In genomic region chr2:153242156-153242555, GRCm38 (mm10) we compare ENCODE assay signal across 9 mouse cellular contexts. TPM values are rescaled to one million over a fixed set of nuclear protein-coding genes. Genes with fewer than 3 reads are reported as not detected.
DNase-seq lines count a peak whose midpoint lies in the region; ATAC-seq and TF ChIP-seq lines count a peak whose summit lies in the region.
"Had no signal": no experiment of that assay in that cellular context is flagged by ENCODE, and none has a peak within 500 bp of the region (broad histone marks: within the 10 kb centered on the region; RNA-seq: fewer than 3 reads in every experiment).

No protein-coding gene starts in this region.

- intact Hi-C loops in heart, postnatal 25 days (cut with DNase I) = loop anchor here (2.0 to 5.0 kb wide), 2 partner anchors 80 to 103 kb away; partner anchors contain the start of genes Asxl1 and Tm9sf4
- intact Hi-C loops in left cerebral cortex, postnatal 10 days (cut with DNase I) = no loop called here

- 60% methylated on average over 6 of the region's 6 CpGs for WGBS in heart, embryonic 12.5 days
- WGBS in forebrain, embryonic 16.5 days = 62% methylated on average over 6 of the region's 6 CpGs
- WGBS in midbrain, embryonic 10.5 days = 71% methylated on average over 6 of the region's 6 CpGs

- H3K4me3 ChIP-seq in heart, embryonic 12.5 days = peak overlapping the region; percentile 65
- H3K4me3 ChIP-seq in G1E (ENCODE audit: low read depth, low read length) = peak overlapping the region; percentile 88
- peak overlapping the region; percentile 72 for H3K4me3 ChIP-seq in forebrain, embryonic 16.5 days (replicated peaks; ENCODE audit: low read length)
- peak overlapping the region; percentile 99 for H3K4me3 ChIP-seq in midbrain, embryonic 10.5 days

- peak overlapping the region; percentile 90 for H3K4me2 ChIP-seq in heart, embryonic 12.5 days
- H3K4me2 ChIP-seq in forebrain, embryonic 16.5 days (ENCODE audit: low read length) = peak overlapping the region; percentile 68

- no peak for TF ChIP-seq CTCF in G1E (IDR thresholded peaks at IDR 0.05; ENCODE audit: low read depth, low read length)

- ATAC-seq in heart, embryonic 12.5 days (ENCODE audit: insufficient number of reproducible peaks, low FRiP score) = no peak
- no peak for ATAC-seq in G1E (ENCODE audit: extremely low read depth, insufficient number of reproducible peaks, low FRiP score, poor library complexity, severe bottlenecking)
- ATAC-seq in forebrain, embryonic 16.5 days = no peak

- peak overlapping the region; percentile 89 for H3K9ac ChIP-seq in heart, embryonic 12.5 days
- H3K9ac ChIP-seq in forebrain, embryonic 16.5 days (replicated peaks; ENCODE audit: low read depth, low read length) = peak overlapping the region; percentile 98

- no peak for DNase-seq in heart, postnatal 25 days (ENCODE audit: low spot score)
- DNase-seq in G1E (ENCODE audit: low spot score) = no peak
- DNase-seq in midbrain, embryonic 10.5 days (ENCODE audit: low spot score) = no peak
- no peak for DNase-seq in thymus, postnatal 10 days (ENCODE audit: low spot score in 2 of 2)
- DNase-seq in cerebellum, adult 9-10 months = no peak
- no peak for DNase-seq in left cerebral cortex, postnatal 10 days (ENCODE audit: extremely low spot score in 1 of 2, low spot score in 2 of 2)
- DNase-seq: right cerebral cortex, postnatal 25 days had no signal

- H3K36me3 ChIP-seq in heart, embryonic 12.5 days = peaks cover 27% of the 10 kb centered on the region; the same call in 1 of the 2 replicates
- H3K36me3 ChIP-seq in G1E (replicated peaks) = peaks cover 53% of the 10 kb centered on the region
- H3K36me3 ChIP-seq in forebrain, embryonic 16.5 days (ENCODE audit: control insufficient read depth, insufficient read depth) = 0 out of 2 replicates have a peak, but pooled peaks cover 4% of the 10 kb centered on the region
- peaks cover 50% of the 10 kb centered on the region for H3K36me3 ChIP-seq in midbrain, embryonic 10.5 days

- H3K9me3 ChIP-seq in heart, embryonic 12.5 days (replicated peaks) = no peaks in the 10 kb centered on the region
- no peaks in the 10 kb centered on the region for H3K9me3 ChIP-seq in G1E (replicated peaks)
- no peaks in the 10 kb centered on the region for H3K9me3 ChIP-seq in forebrain, embryonic 16.5 days (ENCODE audit: control insufficient read depth, low read length)
- H3K9me3 ChIP-seq in midbrain, embryonic 10.5 days (replicated peaks) = no peaks in the 10 kb centered on the region

- no peaks in the 10 kb centered on the region for H3K27me3 ChIP-seq in heart, embryonic 12.5 days (replicated peaks)
- H3K27me3 ChIP-seq in G1E (ENCODE audit: insufficient read depth, low read length) = no peaks in the 10 kb centered on the region
- H3K27me3 ChIP-seq in forebrain, embryonic 16.5 days (replicated peaks; ENCODE audit: control insufficient read depth, insufficient read depth, low read length) = no peaks in the 10 kb centered on the region
- H3K27me3 ChIP-seq in midbrain, embryonic 10.5 days (ENCODE audit: low read depth, poor library complexity, severe bottlenecking) = no peaks in the 10 kb centered on the region

- H3K27ac ChIP-seq in heart, embryonic 12.5 days (ENCODE audit: poor library complexity, severe bottlenecking) = no peak overlapping the region
- no peak overlapping the region for H3K27ac ChIP-seq in forebrain, embryonic 16.5 days (ENCODE audit: low read length)
- H3K27ac ChIP-seq in midbrain, embryonic 10.5 days (replicated peaks) = peak overlapping the region; percentile 99

- peaks cover 37% of the 10 kb centered on the region for H3K4me1 ChIP-seq in heart, embryonic 12.5 days (replicated peaks)
- H3K4me1 ChIP-seq in G1E (ENCODE audit: insufficient read depth, low read depth, low read length) = peaks cover 57% of the 10 kb centered on the region
- H3K4me1 ChIP-seq in forebrain, embryonic 16.5 days (replicated peaks; ENCODE audit: control insufficient read depth, insufficient read depth, low read length) = peaks cover 27% of the 10 kb centered on the region
- peaks cover 46% of the 10 kb centered on the region for H3K4me1 ChIP-seq in midbrain, embryonic 10.5 days

RNA-seq across cellular contexts. Expression of gene Pofut1, which starts 0.8 kb away (rescaled TPM):
- polyA plus RNA-seq in heart, embryonic 12.5 days (2016; fragmentation: Nextera tagmentation; extraction: Ambion mirVana) = 3.7 and 4.5 TPM in 2 replicates
- total RNA-seq in heart, postnatal 25 days (2021) = 10 to 100 TPM; 13.6 to 13.7 TPM
- total RNA-seq in G1E (2014; fragmentation: Nextera tagmentation) (26.5 and 33.7 TPM in 2 replicates), G1E (2017) (29.5 and 30.0 TPM in 2 replicates)
- polyA plus RNA-seq in G1E (2012) = 11.2 and 12.8 TPM in 2 replicates
- 4.1 and 6.3 TPM in 2 replicates for polyA plus RNA-seq in forebrain, embryonic 16.5 days (2015; fragmentation: Nextera tagmentation; extraction: Ambion mirVana)
- polyA plus RNA-seq in midbrain, embryonic 10.5 days (2016; fragmentation: Nextera tagmentation; extraction: Ambion mirVana) = 5.9 and 6.3 TPM in 2 replicates
- 10 to 100 TPM; 17.5 to 20.5 TPM for total RNA-seq in left cerebral cortex, postnatal 10 days (2021)

RNA-seq across cellular contexts. Expression of gene Plagl2, which starts 0.9 kb away (rescaled TPM):
- polyA plus RNA-seq in heart, embryonic 12.5 days (2016; fragmentation: Nextera tagmentation; extraction: Ambion mirVana) = 20.2 and 22.1 TPM in 2 replicates
- total RNA-seq in heart, postnatal 25 days (2021) = 1 to 10 TPM; 4.6 to 4.8 TPM
- total RNA-seq in G1E (2014; fragmentation: Nextera tagmentation) = 106 and 108 TPM in 2 replicates
- 11.0 and 12.5 TPM in 2 replicates for total RNA-seq in G1E (2017)
- 27.5 and 35.9 TPM in 2 replicates for polyA plus RNA-seq in G1E (2012)
- polyA plus RNA-seq in forebrain, embryonic 16.5 days (2015; fragmentation: Nextera tagmentation; extraction: Ambion mirVana) = 6.4 and 6.9 TPM in 2 replicates
- polyA plus RNA-seq in midbrain, embryonic 10.5 days (2016; fragmentation: Nextera tagmentation; extraction: Ambion mirVana) = 29.1 and 29.4 TPM in 2 replicates
- total RNA-seq in left cerebral cortex, postnatal 10 days (2021) = 1 to 10 TPM; 4.6 to 5.2 TPM

RNA-seq across cellular contexts. Expression of gene Tspyl3, which starts 16.9 kb away (rescaled TPM):
- 7.0 TPM in 2 replicates for polyA plus RNA-seq in heart, embryonic 12.5 days (2016; fragmentation: Nextera tagmentation; extraction: Ambion mirVana)
- total RNA-seq in heart, postnatal 25 days (2021) = 1 to 10 TPM; 1.4 to 1.5 TPM
- 1.1 TPM in 1 of 2 replicates, not detected in the other for total RNA-seq in G1E (2014; fragmentation: Nextera tagmentation)
- total RNA-seq in G1E (2017) = 0.23 and 0.27 TPM in 2 replicates
- polyA plus RNA-seq in G1E (2012) = 0.27 and 0.32 TPM in 2 replicates
- 35.0 and 40.0 TPM in 2 replicates for polyA plus RNA-seq in forebrain, embryonic 16.5 days (2015; fragmentation: Nextera tagmentation; extraction: Ambion mirVana)
- polyA plus RNA-seq in midbrain, embryonic 10.5 days (2016; fragmentation: Nextera tagmentation; extraction: Ambion mirVana) = 7.3 and 8.1 TPM in 2 replicates
- 10 to 100 TPM; 35.2 to 36.7 TPM for total RNA-seq in left cerebral cortex, postnatal 10 days (2021)

RNA-seq across cellular contexts. Expression of gene Kif3b, which starts 49.1 kb away (rescaled TPM):
- 5.0 and 5.5 TPM in 2 replicates for polyA plus RNA-seq in heart, embryonic 12.5 days (2016; fragmentation: Nextera tagmentation; extraction: Ambion mirVana)
- 1 to 10 TPM; 7.8 to 8.4 TPM for total RNA-seq in heart, postnatal 25 days (2021)
- total RNA-seq in G1E (2014; fragmentation: Nextera tagmentation) (12.0 and 12.9 TPM in 2 replicates), G1E (2017) (25.2 and 26.1 TPM in 2 replicates)
- polyA plus RNA-seq in G1E (2012) = 3.0 and 3.7 TPM in 2 replicates
- polyA plus RNA-seq in forebrain, embryonic 16.5 days (2015; fragmentation: Nextera tagmentation; extraction: Ambion mirVana) = 21.9 and 24.1 TPM in 2 replicates
- 7.0 TPM in 2 replicates for polyA plus RNA-seq in midbrain, embryonic 10.5 days (2016; fragmentation: Nextera tagmentation; extraction: Ambion mirVana)
- total RNA-seq in left cerebral cortex, postnatal 10 days (2021) = 10 to 100 TPM; 91.6 to 94.6 TPM
